Mouse (Mus musculus) heart, postnatal 0 days (tissue): ENCODE measurements around the gene Pard3b. TPM values are rescaled to one million over a fixed set of nuclear protein-coding genes. Genes with fewer than 3 reads are reported as not detected.
A peak's percentile ranks its signal among the peaks of the same experiment; 100 is the strongest.

Source experiments
- ATAC-seq: fragments of 200-750 bp; cut with Nextera tagmentation; 2 replicates; pipeline ENCODE4 v1.8.0; 2017; ENCODE audit warnings: low read depth, moderate number of reproducible peaks, moderate library complexity; ENCODE audit not compliant: insufficient read depth
- DNase-seq: peaks from one replicate; pipeline ENCODE4 v3.0.0-alpha.2; 2016; ENCODE audit warnings: low spot score
- H3K27ac ChIP-seq: fragments of 300-500 bp; sonication (generic); 2 replicates; pipeline ENCODE4 v1.5.1; 2014; ENCODE audit warnings: low read depth, mild to moderate bottlenecking
- H3K27me3 ChIP-seq: fragments of 300-500 bp; sonication (generic); 2 replicates; pipeline ENCODE4 v1.6.1; 2014; ENCODE audit warnings: low read length, mixed read lengths; ENCODE audit not compliant: control insufficient read depth, insufficient read depth
- H3K36me3 ChIP-seq: fragments of 300-500 bp; sonication (generic); replicated peaks from 2 replicates; pipeline ENCODE4 v1.6.1; 2014; ENCODE audit warnings: low read length, mixed read lengths; ENCODE audit not compliant: control insufficient read depth, insufficient read depth
- H3K4me1 ChIP-seq: fragments of 300-500 bp; sonication (generic); 2 replicates; pipeline ENCODE4 v1.6.1; 2014; ENCODE audit warnings: antibody characterized with exemption; ENCODE audit not compliant: control insufficient read depth, insufficient read depth
- H3K4me2 ChIP-seq: fragments of 300-500 bp; sonication (generic); 2 replicates; pipeline ENCODE4 v1.6.1; 2014; ENCODE audit warnings: low read depth, mild to moderate bottlenecking, low read length, moderate library complexity
- H3K4me3 ChIP-seq: fragments of 300-500 bp; sonication (generic); 2 replicates; pipeline ENCODE4 v1.5.1; 2014; ENCODE audit warnings: low read depth, low read length
- H3K9ac ChIP-seq: fragments of 300-500 bp; sonication (generic); replicated peaks from 2 replicates; pipeline ENCODE4 v1.6.1; 2014; ENCODE audit warnings: low read depth, low read length, mixed read lengths
- H3K9me3 ChIP-seq: fragments of 300-500 bp; sonication (generic); replicated peaks from 2 replicates; pipeline ENCODE4 v1.6.1; 2016; ENCODE audit warnings: low read length; ENCODE audit not compliant: control insufficient read depth
- CTCF ChIP-seq: IDR thresholded peaks from 2 replicates; pipeline ENCODE4 v1.5.1; 2016; ENCODE audit warnings: antibody characterized with exemption, control low read depth, low read depth
- EP300 ChIP-seq: IDR thresholded peaks from 2 replicates; pipeline ENCODE4 v1.6.1; 2016; ENCODE audit warnings: antibody characterized with exemption, low read depth
- WGBS: fragments of 180-500 bp; shearing (Covaris S2); extraction: QIAGEN DNeasy Blood & Tissue Kit; methylation state at CpG from one replicate; pipeline ENCODE4 v1.1.7; 2014; 5-methylcytosine and 5-hydroxymethylcytosine counted together
- polyA plus RNA-seq: library from polyadenylated mRNA; unstranded; fragments of >200 nt; fragmentation: Nextera tagmentation; extraction: Ambion mirVana; gene quantifications from 2 replicates; pipeline ENCODE4 v1.2.1, GENCODE M21; 2015
- total RNA-seq: library from RNA; depleted of rRNA; stranded (reverse); fragments of >200 nt; gene quantifications from 2 replicates; pipeline ENCODE4 v1.2.3, GENCODE M21; 2014; ENCODE audit warnings: low replicate concordance

Pard3b gene
- total and polyA plus RNA-seq, 2 experiments from 2014 or later, result 8.4 to 8.9 TPM

DNA sequence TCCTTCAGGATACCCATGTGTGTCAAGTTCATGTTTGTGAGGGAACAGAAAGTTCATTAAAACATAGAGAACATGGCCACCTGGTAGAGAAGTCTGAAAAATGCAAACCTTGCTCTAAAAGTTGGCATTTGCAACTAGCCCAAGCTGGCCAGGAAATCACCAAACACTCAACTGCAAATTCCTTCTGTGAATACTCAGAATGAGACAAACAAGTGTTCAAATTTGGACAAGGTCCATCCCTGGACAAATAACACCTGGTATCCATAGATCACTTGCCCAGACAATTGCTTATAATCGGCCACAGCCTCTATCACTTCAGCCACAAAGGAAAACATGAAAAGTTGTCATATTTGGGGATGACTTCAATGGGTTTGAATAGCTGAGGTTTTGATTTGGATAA lies 701.6 kb downstream of the Pard3b start:
- no peak for DNase-seq
- Histone ChIP-seq H3K9me3 (no peaks in the 10 kb centered on the region), H3K4me1 (no peaks in the 10 kb centered on the region), H3K4me3 (no peak overlapping the region), H3K27me3 (no peaks in the 10 kb centered on the region), H3K27ac (no peak overlapping the region), H3K9ac (no peak overlapping the region), H3K4me2 (no peak overlapping the region), H3K36me3 (no peaks in the 10 kb centered on the region)
- no peak for TF ChIP-seq EP300
- no peak for TF ChIP-seq CTCF
- ATAC-seq, result no peak
- 61% methylated on average over 1 of the region's 1 CpGs for WGBS

DNA sequence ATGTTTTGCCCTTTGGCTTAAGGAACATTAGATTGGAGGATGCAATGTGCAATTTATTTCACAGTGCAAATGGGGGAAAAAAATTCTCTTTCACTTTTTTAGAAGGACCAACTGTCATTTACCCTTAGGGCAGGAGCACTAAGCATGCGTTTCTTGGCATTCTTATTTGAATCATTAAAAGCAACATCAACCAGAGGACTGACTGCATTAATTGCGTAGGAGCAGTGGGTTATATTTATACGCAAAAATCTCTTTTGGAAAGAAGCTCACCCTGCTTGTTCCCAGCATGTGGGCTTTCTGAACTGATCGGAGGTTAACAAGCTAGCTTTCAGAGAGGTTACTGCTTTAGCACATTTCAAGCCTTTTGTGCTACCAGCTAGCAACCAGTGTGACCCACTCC lies 705.7 kb downstream of the Pard3b start:
- no peak for DNase-seq
- peaks cover 4% of the 10 kb centered on the region for H3K4me1 ChIP-seq
- H3K27ac ChIP-seq, result no peak overlapping the region
- H3K4me2 ChIP-seq, result no peak overlapping the region
- no peaks in the 10 kb centered on the region for H3K9me3 ChIP-seq
- H3K36me3 ChIP-seq, result no peaks in the 10 kb centered on the region
- no peak overlapping the region for H3K4me3 ChIP-seq
- ATAC-seq, result no peak
- 90% methylated on average over 4 of the region's 4 CpGs for WGBS
- no peak overlapping the region for H3K9ac ChIP-seq
- no peak for TF ChIP-seq EP300
- no peak for TF ChIP-seq CTCF
- H3K27me3 ChIP-seq, result no peaks in the 10 kb centered on the region

DNA sequence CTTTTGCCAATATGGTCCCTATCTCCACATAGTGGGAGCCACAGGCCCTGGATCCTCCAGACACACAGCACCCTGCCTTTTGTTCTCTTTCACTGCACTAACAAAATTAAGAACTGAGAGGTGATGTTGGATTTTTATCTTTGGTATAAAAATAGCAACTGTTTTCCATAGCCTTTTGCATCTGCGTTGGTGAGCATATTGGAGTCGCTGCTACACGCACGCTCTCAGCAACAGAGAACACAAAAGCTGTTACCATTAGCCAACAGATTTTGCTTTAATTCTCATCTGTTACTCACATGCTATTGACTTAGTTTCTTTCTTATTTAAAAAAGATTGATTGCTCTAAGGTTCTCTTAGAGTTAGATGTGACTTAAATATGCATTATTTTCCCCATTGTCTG lies 709.7 kb downstream of the Pard3b start:
- Histone ChIP-seq H3K4me2 (no peak overlapping the region), H3K9me3 (no peaks in the 10 kb centered on the region), H3K4me3 (no peak overlapping the region), H3K4me1 (peaks cover 4% of the 10 kb centered on the region), H3K36me3 (no peaks in the 10 kb centered on the region), H3K9ac (no peak overlapping the region), H3K27ac (no peak overlapping the region), H3K27me3 (no peaks in the 10 kb centered on the region)
- no peak for TF ChIP-seq EP300
- TF ChIP-seq CTCF, result no peak
- 48% methylated on average over 4 of the region's 4 CpGs for WGBS
- ATAC-seq, result no peak
- no peak for DNase-seq

DNA sequence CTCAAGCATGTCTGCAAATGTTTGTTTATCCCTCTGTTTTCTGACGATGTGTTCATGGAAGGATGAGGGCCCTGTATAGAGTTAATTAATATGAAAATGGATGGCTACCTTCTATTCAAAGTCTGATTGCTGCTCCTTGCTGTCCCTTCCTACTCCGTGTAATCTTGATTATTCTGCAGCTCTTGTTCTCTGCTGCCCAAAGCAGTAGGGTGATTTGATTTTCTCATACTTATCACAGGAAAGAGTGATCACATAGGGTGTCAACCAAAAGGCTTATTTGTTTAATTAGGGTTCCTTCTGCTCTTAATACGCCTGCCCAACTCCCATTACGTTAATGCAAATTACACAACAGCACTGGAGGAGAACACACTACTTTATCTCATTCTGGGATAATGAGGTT lies 716.9 kb downstream of the Pard3b start:
- no peak for TF ChIP-seq EP300
- TF ChIP-seq CTCF, result no peak
- Histone ChIP-seq H3K4me2 (no peak overlapping the region), H3K4me3 (no peak overlapping the region), H3K9me3 (no peaks in the 10 kb centered on the region), H3K9ac (no peak overlapping the region), H3K27ac (no peak overlapping the region), H3K4me1 (no peaks in the 10 kb centered on the region), H3K27me3 (no peaks in the 10 kb centered on the region), H3K36me3 (no peaks in the 10 kb centered on the region)
- DNase-seq (no peak), ATAC-seq (no peak)
- 64% methylated on average over 4 of the region's 4 CpGs for whole genome bisulfite sequencing

DNA sequence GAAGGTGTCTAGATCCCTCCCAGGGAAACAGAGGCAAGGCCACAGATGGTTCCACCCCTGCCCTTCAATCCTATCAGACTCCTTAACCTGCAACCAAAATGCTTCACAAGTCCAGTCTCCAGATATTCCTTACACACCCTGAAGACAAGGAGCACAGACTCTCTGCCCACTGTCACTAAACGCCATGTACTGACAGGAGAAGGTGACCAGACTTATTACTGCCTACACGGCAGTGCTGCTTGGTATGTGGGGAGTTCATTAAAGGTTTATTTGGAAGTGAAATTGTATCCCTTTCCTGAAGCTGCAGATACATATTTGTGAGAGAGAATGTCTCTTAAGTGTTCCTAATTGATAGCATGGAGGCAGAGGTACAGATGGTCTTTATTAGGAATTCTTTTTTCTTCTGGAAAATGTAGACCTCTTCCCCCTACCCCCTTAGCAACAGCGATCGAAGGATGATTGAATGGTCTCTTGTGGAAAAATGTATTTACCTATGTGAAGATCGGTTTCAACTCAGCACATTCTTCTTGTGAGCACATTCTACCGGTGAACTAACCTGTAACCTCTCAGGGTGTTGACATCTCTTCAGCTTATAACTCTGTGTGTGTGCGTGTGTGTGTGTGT lies 735.9 kb downstream of the Pard3b start:
- ATAC-seq (no peak), DNase-seq (no peak)
- H3K27ac ChIP-seq, result no peak overlapping the region
- H3K4me1 ChIP-seq, result no peaks in the 10 kb centered on the region
- no peaks in the 10 kb centered on the region for H3K27me3 ChIP-seq
- H3K9me3 ChIP-seq, result no peaks in the 10 kb centered on the region
- H3K9ac ChIP-seq, result no peak overlapping the region
- no peak overlapping the region for H3K4me3 ChIP-seq
- WGBS, result 75% methylated on average over 7 of the region's 7 CpGs
- no peak for TF ChIP-seq CTCF
- no peak for TF ChIP-seq EP300
- H3K4me2 ChIP-seq, result no peak overlapping the region
- H3K36me3 ChIP-seq, result no peaks in the 10 kb centered on the region

DNA sequence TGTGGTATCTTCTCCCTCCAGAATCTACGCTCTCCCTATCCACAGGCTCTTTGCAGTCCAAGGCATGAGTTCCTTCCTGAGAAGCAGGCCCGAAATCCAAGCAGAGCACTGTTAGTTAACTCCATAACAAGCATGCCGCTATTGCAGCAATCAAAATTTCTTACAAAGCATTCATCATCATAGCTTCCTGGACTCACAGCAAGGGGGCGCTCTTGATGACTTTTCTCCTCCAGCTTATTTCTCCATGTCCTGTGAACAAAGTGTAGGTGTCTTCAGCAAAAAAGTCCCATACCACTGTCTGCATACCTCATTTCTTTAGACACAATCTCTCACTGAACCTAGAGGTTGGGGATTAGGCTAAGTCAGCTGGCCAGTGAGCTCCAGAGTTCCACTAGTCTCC lies 739.7 kb downstream of the Pard3b start:
- DNase-seq, result no peak
- 85% methylated on average over 4 of the region's 4 CpGs for whole genome bisulfite sequencing
- 0 out of 2 replicates have a peak, but pooled peaks have one; percentile 9 for TF ChIP-seq CTCF
- TF ChIP-seq EP300, result no peak
- no peaks in the 10 kb centered on the region for H3K27me3 ChIP-seq
- H3K4me1 ChIP-seq, result peaks cover 9% of the 10 kb centered on the region; the same call in 1 of the 2 replicates
- no peak for ATAC-seq
- H3K9ac ChIP-seq, result no peak overlapping the region
- no peak overlapping the region for H3K4me2 ChIP-seq
- no peak overlapping the region for H3K4me3 ChIP-seq
- no peaks in the 10 kb centered on the region for H3K9me3 ChIP-seq
- no peaks in the 10 kb centered on the region for H3K36me3 ChIP-seq
- no peak overlapping the region for H3K27ac ChIP-seq
